Mouse (Mus musculus) embryonic stem cell, embryonic (primary cell): ENCODE data around the gene Sms.

Source experiments
- CTCF ChIA-PET, 4 experiments: fragments of 300-600 bp in 2 of 4; fragments of 350-600 bp in 2 of 4; sonication (Branson Sonifier 250); formaldehyde crosslinking; loops; one replicate each; lab custom pipeline; 2022; ENCODE audit warnings: inconsistent platforms in 2 of 4; lab: Charles Lee
- POLR2A ChIA-PET, 4 experiments: fragments of 300-600 bp in 2 of 4; fragments of 350-600 bp in 2 of 4; sonication (Branson Sonifier 250); formaldehyde crosslinking; loops; one replicate each; lab custom pipeline; 2022; ENCODE audit warnings: antibody characterized with exemption in 4 of 4, inconsistent platforms in 1 of 4; lab: Charles Lee

Gene Sms

GRCm38 (mm10) chrX:157491944-157492726 is at the start of gene Sms:
Gene Sms (minus strand): TSS chrX:157492287.
- POLR2A ChIA-PET, result interaction anchor here in 3 of 4 experiments (0.6 to 1.3 kb wide), 7 partner anchors 16 to 110 kb away, joined by 3 to 7 read pairs (median 3); partner anchors contain the start of genes Mbtps2 (in 2 of the 3) and Yy2 (in 1 of the 3)
- CTCF ChIA-PET, result no interaction called here

GRCm38 (mm10) chrX:157506400-157506799 is 14.3 kb upstream of the Sms start:
- POLR2A ChIA-PET, result interaction anchor here in 2 of 4 experiments (0.6 to 1.0 kb wide), 2 partner anchors 24 to 63 kb away, joined by 3 read pairs; partner anchors contain the start of gene Yy2 (in 1 of the 2)
- CTCF ChIA-PET, result no interaction called here

- ChIA-PET POLR2A (no interaction called here), CTCF (no interaction called here)
These were observed 12.4 kb upstream of the Sms start for GRCm38 (mm10) chrX:157504506-157504905.

GRCm38 (mm10) chrX:157501871-157502270 is 9.8 kb upstream of the Sms start:
- ChIA-PET POLR2A (interaction anchor here in 1 of 4 experiments (0.9 kb wide), 1 partner anchor 46 kb away, joined by 3 read pairs; no protein-coding TSS in a partner anchor), CTCF (no interaction called here)

- ChIA-PET CTCF (no interaction called here), POLR2A (no interaction called here)
These were observed 7.9 kb upstream of the Sms start for GRCm38 (mm10) chrX:157500004-157500403.

- ChIA-PET CTCF (interaction anchor here in 1 of 4 experiments (0.6 kb wide), 1 partner anchor 35 kb away, joined by 4 read pairs; no protein-coding TSS in a partner anchor), POLR2A (interaction anchor here in 1 of 4 experiments (1.5 kb wide), 1 partner anchor 136 kb away, joined by 3 read pairs; no protein-coding TSS in a partner anchor)
These were observed 1.1 kb upstream of the Sms start for GRCm38 (mm10) chrX:157493159-157493558.

- POLR2A ChIA-PET, result interaction anchor here in 3 of 4 experiments (0.6 to 1.8 kb wide), 8 partner anchors 10 to 110 kb away, joined by 3 to 7 read pairs (median 3); partner anchors contain the start of gene Mbtps2 (in 2 of the 3)
- CTCF ChIA-PET, result no interaction called here
These were observed 747 bp downstream of the Sms start for GRCm38 (mm10) chrX:157491145-157491935.

GRCm38 (mm10) chrX:157490769-157491144 is 1.3 kb downstream of the Sms start:
- CTCF ChIA-PET, result no interaction called here
- POLR2A ChIA-PET, result interaction anchor here in 2 of 4 experiments (0.6 to 1.8 kb wide), 8 partner anchors 9 to 108 kb away, joined by 3 to 5 read pairs (median 3); partner anchors contain the start of gene Mbtps2 (in 1 of the 2)

GRCm38 (mm10) chrX:157489871-157490721 is 2.0 kb downstream of the Sms start:
- POLR2A ChIA-PET, result interaction anchor here (0.5 to 1.8 kb wide), 12 partner anchors 10 to 685 kb away, joined by 3 to 6 read pairs (median 4); partner anchors contain the start of gene Mbtps2 (in 1 of the 4)

GRCm38 (mm10) chrX:157488831-157489230 is 3.3 kb downstream of the Sms start:
- ChIA-PET CTCF (no interaction called here), POLR2A (interaction anchor here in 1 of 4 experiments (1.7 kb wide), 1 partner anchor 63 kb away, joined by 6 read pairs; no protein-coding TSS in a partner anchor)

More at GRCm38 (mm10) chrX:157489871-157490721, 2.0 kb downstream of the Sms start:
- CTCF ChIA-PET, result interaction anchor here in 1 of 4 experiments (0.6 kb wide), 1 partner anchor 27 kb away, joined by 4 read pairs; no protein-coding TSS in a partner anchor

GRCm38 (mm10) chrX:157486765-157487164 is 5.3 kb downstream of the Sms start:
- ChIA-PET POLR2A (interaction anchor here in 2 of 4 experiments (0.6 to 1.6 kb wide), 5 partner anchors 55 to 82 kb away, joined by 3 to 4 read pairs (median 3); partner anchors contain the start of gene Yy2 (in 1 of the 2)), CTCF (interaction anchor here in 3 of 4 experiments (0.6 to 1.5 kb wide), 4 partner anchors 77 to 1767 kb away, joined by 3 to 6 read pairs (median 4); no protein-coding TSS in a partner anchor)

- POLR2A ChIA-PET, result interaction anchor here in 3 of 4 experiments (0.6 to 2.3 kb wide), 8 partner anchors 12 to 190 kb away, joined by 3 to 6 read pairs (median 4); partner anchors contain the start of gene Yy2 (in 1 of the 3)
- CTCF ChIA-PET, result interaction anchor here in 1 of 4 experiments (0.6 kb wide), 1 partner anchor 73 kb away, joined by 6 read pairs; no protein-coding TSS in a partner anchor
These were observed 9.2 kb downstream of the Sms start for GRCm38 (mm10) chrX:157482842-157483241.

- CTCF ChIA-PET, result no interaction called here
These were observed 10.2 kb downstream of the Sms start for GRCm38 (mm10) chrX:157481860-157482259.

GRCm38 (mm10) chrX:157477328-157477727 is 14.8 kb downstream of the Sms start:
- POLR2A ChIA-PET, result interaction anchor here in 1 of 4 experiments (0.8 kb wide), 1 partner anchor 13 kb away, joined by 3 read pairs; no protein-coding TSS in a partner anchor
- CTCF ChIA-PET, result no interaction called here

More at GRCm38 (mm10) chrX:157481860-157482259, 10.2 kb downstream of the Sms start:
- POLR2A ChIA-PET, result interaction anchor here in 1 of 4 experiments (0.7 to 2.3 kb wide), 3 partner anchors 9 to 16 kb away, joined by 3 to 8 read pairs (median 6); no protein-coding TSS in a partner anchor

GRCm38 (mm10) chrX:157476153-157476810 is 15.8 kb downstream of the Sms start:
- CTCF ChIA-PET, result no interaction called here

More at GRCm38 (mm10) chrX:157476153-157476810, 15.8 kb downstream of the Sms start:
- POLR2A ChIA-PET, result interaction anchor here in 2 of 4 experiments (0.5 to 0.8 kb wide), 2 partner anchors 14 to 15 kb away, joined by 3 read pairs; no protein-coding TSS in a partner anchor
